Mouse (Mus musculus) lung, postnatal 36 days (tissue): ENCODE measurements around the gene Tfec.
A peak's percentile ranks its signal among the peaks of the same experiment; 100 is the strongest.

Experiments
- DNase-seq: peaks from one replicate; pipeline ENCODE4 v3.0.0; 2022; ENCODE audit warnings: mixed read lengths

Gene Tfec

DNA sequence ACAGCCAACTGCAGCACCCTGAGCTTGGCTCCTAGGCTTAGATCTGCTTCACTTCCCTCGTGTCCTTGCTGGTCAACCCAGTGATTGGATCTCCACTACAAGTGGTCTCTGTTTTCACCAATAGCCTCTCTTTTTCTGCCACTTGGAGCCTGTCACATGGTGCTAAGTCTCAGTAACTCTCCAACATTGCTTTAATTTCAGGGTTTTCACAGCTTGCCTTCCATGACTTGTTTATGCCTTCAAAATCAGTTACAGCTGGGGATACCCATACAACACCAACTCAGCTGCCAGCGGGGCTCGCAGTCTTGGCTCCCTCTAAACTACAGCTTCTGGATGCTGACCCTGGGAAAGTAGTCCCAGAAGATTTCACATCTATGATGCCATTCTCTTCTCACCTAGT, 113.1 kb downstream of the Tfec start:
- DNase-seq: peak; percentile 11
